Mouse (Mus musculus) frontal cortex, postnatal 10 days (tissue): ENCODE data around the gene Dusp10.

Experiments
- DNase-seq, 2 experiments: peaks; one replicate each; pipeline ENCODE4 v3.0.0; 2022; ENCODE audit warnings: low spot score in 2 of 2, mixed read lengths in 1 of 2

Dusp10 gene

GRCm38 (mm10) chr1:184030070-184030802, 17.1 kb downstream of the Dusp10 start:
- DNase-seq: no peak

- DNase-seq: no peak
Observed at GRCm38 (mm10) chr1:184032682-184033389, 19.7 kb downstream of the Dusp10 start.

- DNase-seq: peak; percentile 31 to 49
Observed at GRCm38 (mm10) chr1:184033390-184034010, 20.4 kb downstream of the Dusp10 start.

GRCm38 (mm10) chr1:184034011-184034557, 21.0 kb downstream of the Dusp10 start, which contains the start of gene 1700056E22Rik:
TSS of gene 1700056E22Rik (minus strand) at chr1:184034301.
- DNase-seq: peak; percentile 98 to 99

- peak in 1 of 2 experiments; percentile 14 for DNase-seq
Observed at GRCm38 (mm10) chr1:184034741-184035181, 21.7 kb downstream of the Dusp10 start.

- DNase-seq: no peak
Observed at GRCm38 (mm10) chr1:184035346-184035903, 22.3 kb downstream of the Dusp10 start.

GRCm38 (mm10) chr1:184037802-184038201, 24.7 kb downstream of the Dusp10 start:
- DNase-seq: no peak

GRCm38 (mm10) chr1:184039301-184039700, 26.2 kb downstream of the Dusp10 start:
- no peak for DNase-seq

- no peak for DNase-seq
Observed at GRCm38 (mm10) chr1:184040181-184040580, 27.1 kb downstream of the Dusp10 start.

- DNase-seq: no peak
Observed at GRCm38 (mm10) chr1:184040906-184041305, 27.8 kb downstream of the Dusp10 start.

- no peak for DNase-seq
Observed at GRCm38 (mm10) chr1:184041778-184042573, 28.9 kb downstream of the Dusp10 start.

GRCm38 (mm10) chr1:184042745-184043144, 29.6 kb downstream of the Dusp10 start:
- DNase-seq: no peak

- no peak for DNase-seq
Observed at GRCm38 (mm10) chr1:184043391-184043790, 30.3 kb downstream of the Dusp10 start.

GRCm38 (mm10) chr1:184046070-184046677, 33.1 kb downstream of the Dusp10 start:
- DNase-seq: no peak

- DNase-seq: no peak
Observed at GRCm38 (mm10) chr1:184047818-184048217, 34.7 kb downstream of the Dusp10 start.

GRCm38 (mm10) chr1:184048675-184049418, 35.7 kb downstream of the Dusp10 start:
- DNase-seq: no peak

GRCm38 (mm10) chr1:184051286-184051685, 38.2 kb downstream of the Dusp10 start:
- DNase-seq: no peak

GRCm38 (mm10) chr1:184051824-184052223, 38.7 kb downstream of the Dusp10 start:
- DNase-seq: no peak

GRCm38 (mm10) chr1:184052331-184052730, 39.2 kb downstream of the Dusp10 start:
- DNase-seq: no peak

GRCm38 (mm10) chr1:184053141-184053540, 40.0 kb downstream of the Dusp10 start:
- no peak for DNase-seq
